Mouse (Mus musculus) heart, postnatal 0 days (tissue): Measurements from ENCODE around the gene Galc. TPM values are rescaled to one million over a fixed set of nuclear protein-coding genes. Genes with fewer than 3 reads are reported as not detected.

Experiments used
- ATAC-seq: fragments of 200-750 bp; cut with Nextera tagmentation; 2 replicates; pipeline ENCODE4 v1.8.0; 2017; ENCODE audit warnings: low read depth, moderate number of reproducible peaks, moderate library complexity; ENCODE audit not compliant: insufficient read depth
- DNase-seq: peaks from one replicate; pipeline ENCODE4 v3.0.0-alpha.2; 2016; ENCODE audit warnings: low spot score
- H3K27ac ChIP-seq: fragments of 300-500 bp; sonication (generic); 2 replicates; pipeline ENCODE4 v1.5.1; 2014; ENCODE audit warnings: low read depth, mild to moderate bottlenecking
- H3K27me3 ChIP-seq: fragments of 300-500 bp; sonication (generic); 2 replicates; pipeline ENCODE4 v1.6.1; 2014; ENCODE audit warnings: low read length, mixed read lengths; ENCODE audit not compliant: control insufficient read depth, insufficient read depth
- H3K36me3 ChIP-seq: fragments of 300-500 bp; sonication (generic); replicated peaks from 2 replicates; pipeline ENCODE4 v1.6.1; 2014; ENCODE audit warnings: low read length, mixed read lengths; ENCODE audit not compliant: control insufficient read depth, insufficient read depth
- H3K4me1 ChIP-seq: fragments of 300-500 bp; sonication (generic); 2 replicates; pipeline ENCODE4 v1.6.1; 2014; ENCODE audit warnings: antibody characterized with exemption; ENCODE audit not compliant: control insufficient read depth, insufficient read depth
- H3K4me2 ChIP-seq: fragments of 300-500 bp; sonication (generic); 2 replicates; pipeline ENCODE4 v1.6.1; 2014; ENCODE audit warnings: low read depth, mild to moderate bottlenecking, low read length, moderate library complexity
- H3K4me3 ChIP-seq: fragments of 300-500 bp; sonication (generic); 2 replicates; pipeline ENCODE4 v1.5.1; 2014; ENCODE audit warnings: low read depth, low read length
- H3K9ac ChIP-seq: fragments of 300-500 bp; sonication (generic); replicated peaks from 2 replicates; pipeline ENCODE4 v1.6.1; 2014; ENCODE audit warnings: low read depth, low read length, mixed read lengths
- H3K9me3 ChIP-seq: fragments of 300-500 bp; sonication (generic); replicated peaks from 2 replicates; pipeline ENCODE4 v1.6.1; 2016; ENCODE audit warnings: low read length; ENCODE audit not compliant: control insufficient read depth
- CTCF ChIP-seq: IDR thresholded peaks from 2 replicates; pipeline ENCODE4 v1.5.1; 2016; ENCODE audit warnings: antibody characterized with exemption, control low read depth, low read depth
- EP300 ChIP-seq: IDR thresholded peaks from 2 replicates; pipeline ENCODE4 v1.6.1; 2016; ENCODE audit warnings: antibody characterized with exemption, low read depth
- WGBS: fragments of 180-500 bp; shearing (Covaris S2); extraction: QIAGEN DNeasy Blood & Tissue Kit; methylation state at CpG from one replicate; pipeline ENCODE4 v1.1.7; 2014; 5-methylcytosine and 5-hydroxymethylcytosine counted together
- polyA plus RNA-seq: library from polyadenylated mRNA; unstranded; fragments of >200 nt; fragmentation: Nextera tagmentation; extraction: Ambion mirVana; gene quantifications from 2 replicates; pipeline ENCODE4 v1.2.1, GENCODE M21; 2015
- total RNA-seq: library from RNA; depleted of rRNA; stranded (reverse); fragments of >200 nt; gene quantifications from 2 replicates; pipeline ENCODE4 v1.2.3, GENCODE M21; 2014; ENCODE audit warnings: low replicate concordance

Galc gene
- total and polyA plus RNA-seq, 2 experiments from 2014 or later: 4.3 to 10.5 TPM

DNA sequence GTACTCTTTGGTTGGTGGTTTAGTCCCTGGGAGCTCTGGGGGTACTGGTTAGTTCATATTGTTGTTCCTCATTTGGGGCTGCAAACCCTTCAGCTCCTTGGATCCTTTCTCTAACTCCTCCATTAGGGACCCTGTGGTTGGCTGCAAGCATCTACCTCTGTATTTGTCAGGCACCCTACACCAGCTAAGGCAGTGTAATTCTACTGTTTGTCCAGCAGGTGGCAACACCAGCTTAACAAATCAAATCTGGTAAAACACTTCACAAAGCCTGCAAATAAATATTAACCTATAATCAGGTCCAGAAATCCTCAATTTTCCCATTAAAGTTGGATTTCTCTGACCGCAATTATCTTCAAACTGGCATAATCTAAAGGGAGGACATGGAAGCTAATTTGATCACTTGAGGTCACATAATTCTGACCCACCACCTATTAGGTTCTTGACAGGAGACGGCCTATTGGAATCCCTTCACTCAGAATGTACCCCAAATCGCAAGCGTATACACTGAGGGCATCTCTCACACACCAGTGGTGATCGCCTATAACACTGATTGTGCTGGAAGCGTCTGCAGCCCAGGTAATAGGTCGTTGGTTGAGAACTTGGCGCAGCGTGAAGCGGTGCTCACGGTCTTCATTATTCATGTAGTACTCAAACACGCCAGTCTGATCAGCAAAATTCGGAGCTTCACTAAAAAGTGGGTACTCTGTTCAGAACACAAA, 46.6 kb downstream of the Galc start:
- Histone ChIP-seq H3K4me3 (no peak overlapping the region), H3K27me3 (no peaks in the 10 kb centered on the region), H3K4me2 (no peak overlapping the region), H3K9ac (no peak overlapping the region), H3K4me1 (peaks cover 11% of the 10 kb centered on the region), H3K9me3 (no peaks in the 10 kb centered on the region), H3K27ac (no peak overlapping the region), H3K36me3 (peaks cover 6% of the 10 kb centered on the region; the same call in 1 of the 2 replicates)
- TF ChIP-seq EP300 (no peak), CTCF (peak; percentile 76)
- WGBS: 79% methylated on average over 13 of the region's 13 CpGs
- ATAC-seq: no peak
- DNase-seq: peak; percentile 47

DNA sequence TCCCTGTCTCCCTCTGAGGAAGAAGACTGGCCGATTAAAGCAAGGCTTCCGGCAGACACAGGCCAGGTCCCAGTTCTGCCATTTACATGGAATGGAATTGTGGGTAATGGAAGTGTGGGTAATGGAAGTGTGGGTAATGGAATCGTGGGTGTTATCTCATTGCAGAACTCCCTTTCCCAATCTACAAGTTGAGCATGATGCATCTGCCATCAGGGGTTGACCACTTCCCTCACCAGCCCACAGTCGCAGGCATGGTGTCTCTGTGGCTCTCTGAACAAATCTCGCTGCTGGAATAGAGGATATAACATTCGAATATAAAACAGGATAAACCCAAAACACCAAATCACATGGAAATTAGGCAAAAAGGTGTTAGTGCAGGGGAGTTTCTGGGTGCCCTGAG, 48.8 kb downstream of the Galc start:
- Histone ChIP-seq H3K4me3 (no peak overlapping the region), H3K27ac (no peak overlapping the region), H3K9ac (no peak overlapping the region), H3K4me2 (no peak overlapping the region), H3K27me3 (no peaks in the 10 kb centered on the region), H3K9me3 (no peaks in the 10 kb centered on the region), H3K4me1 (peaks cover 2% of the 10 kb centered on the region), H3K36me3 (peaks cover 6% of the 10 kb centered on the region; the same call in 1 of the 2 replicates)
- no peak for ATAC-seq
- TF ChIP-seq EP300 (no peak), CTCF (no peak)
- DNase-seq: no peak
- 79% methylated on average over 6 of the region's 6 CpGs for WGBS

DNA sequence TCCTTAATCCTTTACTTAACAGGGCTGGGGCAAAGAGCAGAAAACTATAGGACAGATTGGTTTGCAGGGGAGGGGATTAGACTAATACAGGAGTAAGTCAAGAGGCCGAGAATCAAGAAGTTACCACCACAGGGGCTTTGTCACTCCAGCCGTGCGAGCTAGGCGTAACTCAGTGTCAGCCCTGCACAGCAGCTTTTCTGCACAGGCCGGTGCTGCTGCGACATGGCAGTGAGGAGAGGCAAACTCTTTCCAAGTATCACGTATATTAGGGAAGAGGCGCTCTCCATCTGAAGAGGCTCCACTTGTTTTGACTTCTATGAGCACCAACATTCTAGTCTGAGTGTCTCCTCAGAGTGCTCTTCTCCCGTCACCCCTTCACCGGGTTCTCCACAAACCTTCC, 51.2 kb downstream of the Galc start:
- H3K4me1 ChIP-seq: no peaks in the 10 kb centered on the region
- H3K27me3 ChIP-seq: no peaks in the 10 kb centered on the region
- H3K27ac ChIP-seq: no peak overlapping the region
- no peak overlapping the region for H3K4me3 ChIP-seq
- H3K9ac ChIP-seq: no peak overlapping the region
- 85% methylated on average over 10 of the region's 10 CpGs for WGBS
- no peak for TF ChIP-seq CTCF
- no peak for TF ChIP-seq EP300
- H3K9me3 ChIP-seq: no peaks in the 10 kb centered on the region
- no peak for ATAC-seq
- H3K4me2 ChIP-seq: no peak overlapping the region
- no peak for DNase-seq
- H3K36me3 ChIP-seq: peaks cover 12% of the 10 kb centered on the region

DNA sequence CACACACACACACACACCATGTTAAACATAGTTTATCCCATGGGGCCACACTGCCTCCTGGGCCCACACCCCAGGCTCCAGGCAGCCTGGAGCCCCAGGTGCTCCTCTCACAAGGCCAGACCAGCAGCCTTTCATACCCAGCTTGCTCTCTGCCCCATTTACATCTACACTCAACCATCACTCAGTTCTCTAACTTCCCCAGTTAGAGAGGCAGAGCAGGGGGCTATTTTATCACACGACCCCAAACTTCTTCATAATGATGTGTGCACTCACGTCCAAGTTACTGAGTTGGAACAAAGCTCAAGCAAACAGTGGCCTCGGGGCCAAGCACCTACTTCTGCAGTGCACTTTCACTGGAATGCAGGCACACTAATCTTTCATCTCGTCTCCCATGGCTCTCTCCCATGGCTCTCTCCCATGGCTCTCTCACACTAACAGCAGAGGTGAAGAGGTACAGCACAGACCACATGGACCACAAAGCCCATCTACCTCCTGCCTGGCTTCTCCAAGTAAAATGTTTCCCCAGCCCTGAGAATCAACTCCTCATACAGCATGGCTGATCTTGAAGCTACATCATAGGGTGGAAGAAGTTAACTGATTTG, 53.7 kb downstream of the Galc start:
- DNase-seq (no peak), ATAC-seq (no peak)
- Histone ChIP-seq H3K36me3 (peaks cover 12% of the 10 kb centered on the region), H3K9me3 (no peaks in the 10 kb centered on the region), H3K9ac (no peak overlapping the region), H3K27me3 (no peaks in the 10 kb centered on the region), H3K27ac (no peak overlapping the region), H3K4me3 (no peak overlapping the region), H3K4me1 (no peaks in the 10 kb centered on the region), H3K4me2 (no peak overlapping the region)
- TF ChIP-seq EP300 (no peak), CTCF (no peak)
- 44% methylated on average over 4 of the region's 4 CpGs for WGBS

DNA sequence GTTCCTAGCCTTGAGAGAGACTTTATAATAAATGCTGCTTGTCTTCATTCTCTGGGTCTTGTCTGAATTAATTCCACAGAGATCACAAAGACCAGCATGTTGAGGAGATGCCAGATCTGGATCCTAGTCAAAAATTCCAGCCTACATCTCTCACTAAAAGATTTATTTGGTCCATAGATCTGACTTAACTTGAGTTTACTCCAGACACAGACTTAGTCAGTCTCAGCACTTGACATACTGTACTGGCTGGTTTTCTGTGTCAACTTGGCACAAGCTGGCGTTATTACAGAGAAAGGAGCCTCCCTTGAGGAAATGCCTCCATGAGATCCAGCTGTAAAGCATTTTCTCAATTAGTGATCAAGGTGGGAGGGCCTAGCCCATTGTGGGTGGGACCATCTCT, 61.9 kb downstream of the Galc start:
- Histone ChIP-seq H3K9me3 (no peaks in the 10 kb centered on the region), H3K9ac (no peak overlapping the region), H3K27ac (no peak overlapping the region), H3K4me3 (no peak overlapping the region), H3K27me3 (no peaks in the 10 kb centered on the region), H3K36me3 (no peaks in the 10 kb centered on the region), H3K4me1 (no peaks in the 10 kb centered on the region), H3K4me2 (no peak overlapping the region)
- DNase-seq (no peak), ATAC-seq (no peak)
- 38% methylated on average over 1 of the region's 1 CpGs for WGBS
- no peak for TF ChIP-seq EP300
- no peak for TF ChIP-seq CTCF

DNA sequence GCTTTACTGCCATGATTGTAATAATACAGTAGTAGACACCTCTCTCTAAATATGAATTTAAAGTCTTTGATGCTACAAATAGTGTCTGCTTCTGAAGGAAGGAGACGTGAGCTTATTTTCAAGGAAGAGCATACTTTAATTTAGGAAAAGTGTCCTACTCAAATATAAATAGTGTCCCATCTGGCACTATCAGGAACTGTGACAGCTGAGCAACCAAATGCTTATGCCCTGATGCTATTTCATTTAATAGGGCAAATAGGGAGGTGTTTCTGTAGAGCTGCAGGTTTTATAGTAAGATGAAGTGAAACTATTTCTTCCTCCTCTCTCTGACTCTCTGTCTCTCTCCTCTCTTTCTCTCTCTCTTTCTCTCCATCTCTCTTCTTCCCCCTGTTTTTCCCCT, 69.1 kb downstream of the Galc start:
- Histone ChIP-seq H3K27ac (no peak overlapping the region), H3K9me3 (no peaks in the 10 kb centered on the region), H3K9ac (no peak overlapping the region), H3K4me1 (no peaks in the 10 kb centered on the region), H3K27me3 (no peaks in the 10 kb centered on the region), H3K4me2 (no peak overlapping the region), H3K4me3 (no peak overlapping the region), H3K36me3 (no peaks in the 10 kb centered on the region)
- no peak for DNase-seq
- no peak for ATAC-seq
- 66% methylated on average over 1 of the region's 1 CpGs for WGBS
- TF ChIP-seq EP300 (no peak), CTCF (no peak)
